Mouse (Mus musculus) stomach, postnatal 0 days (tissue): ENCODE data around the gene Mettl1.

Experiments used
- CTCF ChIP-seq: IDR thresholded peaks from 2 replicates; pipeline ENCODE4 v1.5.1; 2016; ENCODE audit warnings: antibody characterized with exemption, low read depth, mild to moderate bottlenecking, moderate library complexity
- EP300 ChIP-seq: optimal IDR thresholded peaks from 2 replicates; pipeline ENCODE3; 2016; ENCODE audit warnings: antibody characterized with exemption

GRCm38 (mm10) chr10:127081996-127082620 is 40.9 kb downstream of the Mettl1 start:
- TF ChIP-seq CTCF (no peak), EP300 (no peak)
